Mouse (Mus musculus) hindbrain, embryonic 10.5 days (tissue): Measurements from ENCODE around the gene Plac1. TPM values are rescaled to one million over a fixed set of nuclear protein-coding genes. Genes with fewer than 3 reads are reported as not detected.

ENCODE experiments used
- DNase-seq: peaks from one replicate; pipeline ENCODE4 v3.0.0-alpha.2; 2017; ENCODE audit warnings: low spot score
- H3K27ac ChIP-seq: fragments of 300-500 bp; sonication (generic); 2 replicates; pipeline ENCODE4 v1.5.1; 2016; ENCODE audit warnings: mild to moderate bottlenecking, moderate library complexity
- H3K27me3 ChIP-seq: fragments of 300-500 bp; sonication (generic); 2 replicates; pipeline ENCODE4 v1.6.1; 2016; ENCODE audit warnings: mild to moderate bottlenecking; ENCODE audit not compliant: poor library complexity, insufficient read depth, severe bottlenecking
- H3K36me3 ChIP-seq: fragments of 300-500 bp; sonication (generic); 2 replicates; pipeline ENCODE4 v1.6.1; 2016; ENCODE audit warnings: mild to moderate bottlenecking, moderate library complexity
- H3K4me1 ChIP-seq: fragments of 300-500 bp; sonication (generic); replicated peaks from 2 replicates; pipeline ENCODE4 v1.6.1; 2016; ENCODE audit warnings: mild to moderate bottlenecking
- H3K4me3 ChIP-seq: fragments of 300-500 bp; sonication (generic); 2 replicates; pipeline ENCODE4 v1.5.1; 2016; ENCODE audit warnings: mild to moderate bottlenecking, moderate library complexity
- H3K9me3 ChIP-seq: fragments of 300-500 bp; sonication (generic); 2 replicates; pipeline ENCODE4 v1.6.1; 2016; ENCODE audit warnings: mild to moderate bottlenecking, moderate library complexity
- WGBS: fragments of 180-500 bp; shearing (Covaris S2); methylation state at CpG from one replicate; pipeline ENCODE4 v1.1.7; 2016; 5-methylcytosine and 5-hydroxymethylcytosine counted together
- polyA plus RNA-seq: library from polyadenylated mRNA; unstranded; fragments of >200 nt; fragmentation: Nextera tagmentation; extraction: Ambion mirVana; gene quantifications from 2 replicates; pipeline ENCODE4 v1.2.1, GENCODE M21; 2016

Plac1 gene
- polyA plus RNA-seq, 1 experiment from 2014 or later: 2.3 TPM

- Histone ChIP-seq H3K27me3 (peaks cover 5% of the 10 kb centered on the region; the same call in 1 of the 2 replicates), H3K4me1 (no peaks in the 10 kb centered on the region), H3K27ac (no peak overlapping the region), H3K4me3 (no peak overlapping the region), H3K9me3 (no peaks in the 10 kb centered on the region), H3K36me3 (no peaks in the 10 kb centered on the region)
- 81% methylated on average over 6 of the region's 6 CpGs for WGBS
- no peak for DNase-seq
These were observed 113.3 kb downstream of the Plac1 start for GRCm38 (mm10) chrX:53126492-53127033.

DNA sequence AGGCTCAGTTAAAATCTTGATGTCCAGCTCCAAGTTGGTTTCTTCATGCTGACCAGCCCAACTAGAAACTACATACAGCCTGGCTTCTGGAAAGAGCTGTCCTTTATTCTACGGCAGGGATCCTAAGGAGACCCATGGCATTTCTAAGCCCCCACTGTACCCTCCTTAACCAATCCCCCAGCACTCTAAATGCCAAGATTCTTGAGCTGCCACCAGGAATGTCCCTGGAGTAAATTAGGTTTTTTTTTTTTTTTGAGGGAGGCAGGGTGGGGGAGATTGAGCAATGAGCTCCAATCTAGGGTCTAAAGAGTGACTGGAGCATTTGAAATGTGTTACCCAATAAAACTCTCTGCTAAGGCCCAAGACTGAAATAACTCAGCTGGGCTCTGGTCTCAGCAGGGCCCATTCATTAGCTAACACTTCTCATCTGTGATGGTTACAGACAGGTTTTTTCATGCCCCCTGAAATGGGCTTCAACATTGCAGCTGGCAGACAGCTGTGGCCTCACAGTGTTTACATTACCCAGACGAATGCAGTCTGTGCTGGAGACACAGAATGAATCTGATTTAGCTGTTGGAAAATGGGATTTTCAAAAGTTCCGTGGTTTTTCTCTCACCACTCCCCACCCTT is 114.0 kb downstream of the Plac1 start:
- no peak overlapping the region for H3K27ac ChIP-seq
- no peaks in the 10 kb centered on the region for H3K4me1 ChIP-seq
- 48% methylated on average over 3 of the region's 3 CpGs for WGBS
- H3K4me3 ChIP-seq: no peak overlapping the region
- H3K36me3 ChIP-seq: no peaks in the 10 kb centered on the region
- peak; percentile 18 for DNase-seq
- no peaks in the 10 kb centered on the region for H3K9me3 ChIP-seq
- H3K27me3 ChIP-seq: peaks cover 5% of the 10 kb centered on the region; the same call in 1 of the 2 replicates

DNA sequence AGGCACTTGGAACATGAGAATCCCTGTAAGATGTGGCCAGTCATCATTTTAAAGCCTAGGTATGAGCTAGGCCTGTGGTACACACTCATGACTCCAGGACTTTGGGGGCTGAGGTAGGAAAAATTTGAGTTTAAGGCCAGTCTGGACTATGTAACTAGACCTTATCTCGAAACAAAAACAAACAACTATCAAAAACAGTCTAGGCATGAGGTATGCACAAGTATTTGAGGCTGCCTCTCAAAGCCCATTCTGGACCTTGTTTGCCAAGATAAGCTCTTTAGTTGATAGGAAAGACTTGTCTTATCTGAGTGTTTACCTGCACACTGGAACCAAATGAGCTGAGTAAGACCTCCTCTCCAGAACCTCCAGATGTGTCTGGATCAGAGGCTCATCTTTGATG is 116.3 kb downstream of the Plac1 start:
- Histone ChIP-seq H3K4me3 (no peak overlapping the region), H3K9me3 (no peaks in the 10 kb centered on the region), H3K27me3 (0 out of 2 replicates have a peak, but pooled peaks cover 3% of the 10 kb centered on the region), H3K27ac (no peak overlapping the region), H3K4me1 (no peaks in the 10 kb centered on the region), H3K36me3 (no peaks in the 10 kb centered on the region)
- no peak for DNase-seq
- WGBS: 80% methylated on average over 1 of the region's 1 CpGs

DNA sequence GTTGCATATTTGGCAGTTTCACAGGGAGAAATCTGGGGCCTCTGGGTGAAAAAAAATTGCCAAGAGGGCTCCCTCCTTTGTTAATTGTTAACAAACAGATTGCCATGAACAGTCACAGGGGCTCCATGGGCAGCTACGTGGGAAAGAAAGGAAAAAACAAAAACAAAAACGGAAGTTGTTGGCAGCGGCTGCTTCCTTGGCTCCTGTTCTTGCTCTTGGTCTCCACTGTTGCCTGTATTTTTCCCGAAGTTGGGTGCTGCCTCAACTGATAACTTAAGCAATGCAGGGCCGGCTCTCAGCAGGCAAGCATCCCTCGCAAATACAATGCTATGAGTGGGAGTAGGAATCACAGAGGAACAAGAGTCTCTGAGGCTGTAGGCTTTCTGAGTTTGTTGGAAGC is 121.3 kb downstream of the Plac1 start:
- Histone ChIP-seq H3K4me1 (no peaks in the 10 kb centered on the region), H3K27ac (no peak overlapping the region), H3K9me3 (no peaks in the 10 kb centered on the region), H3K4me3 (no peak overlapping the region), H3K27me3 (0 out of 2 replicates have a peak, but pooled peaks cover 6% of the 10 kb centered on the region), H3K36me3 (no peaks in the 10 kb centered on the region)
- DNase-seq: no peak
- WGBS: 70% methylated on average over 6 of the region's 6 CpGs

DNA sequence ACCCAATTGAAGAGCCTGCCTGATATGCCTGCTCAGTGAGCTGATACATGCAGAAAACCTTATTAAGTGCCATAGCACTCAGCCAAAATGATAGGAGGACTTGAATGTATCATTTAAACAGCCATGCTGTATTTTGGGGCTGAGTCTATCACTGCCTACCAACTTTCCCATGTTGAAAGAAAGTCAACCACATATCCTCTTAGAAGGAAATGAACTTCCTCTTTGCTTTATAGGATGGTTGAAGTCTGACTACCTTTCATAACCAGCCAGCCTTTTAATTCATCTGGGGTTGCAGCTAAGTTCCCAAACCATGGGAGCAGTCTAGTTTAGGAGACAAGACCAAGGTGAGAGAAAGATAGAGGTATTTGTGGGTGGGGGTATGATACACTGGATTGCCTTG is 121.9 kb downstream of the Plac1 start:
- Histone ChIP-seq H3K36me3 (no peaks in the 10 kb centered on the region), H3K4me1 (no peaks in the 10 kb centered on the region), H3K4me3 (no peak overlapping the region), H3K9me3 (no peaks in the 10 kb centered on the region), H3K27me3 (0 out of 2 replicates have a peak, but pooled peaks cover 6% of the 10 kb centered on the region), H3K27ac (no peak overlapping the region)
- no peak for DNase-seq

DNA sequence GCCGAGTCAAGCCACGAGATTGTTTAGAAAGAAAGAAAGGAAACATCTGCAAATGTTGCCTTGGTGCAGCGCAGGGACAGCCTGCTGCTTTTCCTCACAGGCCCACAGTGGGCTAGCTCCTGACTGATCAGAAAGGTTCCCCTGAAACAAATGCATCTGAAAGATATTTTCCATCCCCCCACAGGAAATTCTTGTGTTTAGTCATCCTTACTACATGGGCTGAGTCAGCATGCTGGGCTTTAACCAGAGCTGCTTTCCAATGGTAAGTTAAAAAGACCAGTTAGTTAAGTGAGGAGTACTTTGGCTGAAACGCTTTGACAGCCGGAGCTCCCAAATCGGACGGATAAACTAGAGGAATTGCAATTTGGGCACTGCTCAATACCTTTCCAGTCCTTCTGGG is 124.9 kb downstream of the Plac1 start:
- 74% methylated on average over 7 of the region's 7 CpGs for WGBS
- Histone ChIP-seq H3K4me3 (no peak overlapping the region), H3K9me3 (no peaks in the 10 kb centered on the region)

GRCm38 (mm10) chrX:53110142-53110541 is 129.8 kb downstream of the Plac1 start:
- 0 out of 2 replicates have a peak, but pooled peaks cover 3% of the 10 kb centered on the region for H3K27me3 ChIP-seq
- no peaks in the 10 kb centered on the region for H3K36me3 ChIP-seq
- no peak overlapping the region for H3K4me3 ChIP-seq
- H3K9me3 ChIP-seq: no peaks in the 10 kb centered on the region
- H3K4me1 ChIP-seq: no peaks in the 10 kb centered on the region
- DNase-seq: no peak
- 87% methylated on average over 4 of the region's 4 CpGs for WGBS
- H3K27ac ChIP-seq: no peak overlapping the region

More for the DNA sequence above, 124.9 kb downstream of the Plac1 start:
- Histone ChIP-seq H3K4me1 (no peaks in the 10 kb centered on the region), H3K27ac (no peak overlapping the region), H3K36me3 (no peaks in the 10 kb centered on the region), H3K27me3 (0 out of 2 replicates have a peak, but pooled peaks cover 6% of the 10 kb centered on the region)
- no peak for DNase-seq

DNA sequence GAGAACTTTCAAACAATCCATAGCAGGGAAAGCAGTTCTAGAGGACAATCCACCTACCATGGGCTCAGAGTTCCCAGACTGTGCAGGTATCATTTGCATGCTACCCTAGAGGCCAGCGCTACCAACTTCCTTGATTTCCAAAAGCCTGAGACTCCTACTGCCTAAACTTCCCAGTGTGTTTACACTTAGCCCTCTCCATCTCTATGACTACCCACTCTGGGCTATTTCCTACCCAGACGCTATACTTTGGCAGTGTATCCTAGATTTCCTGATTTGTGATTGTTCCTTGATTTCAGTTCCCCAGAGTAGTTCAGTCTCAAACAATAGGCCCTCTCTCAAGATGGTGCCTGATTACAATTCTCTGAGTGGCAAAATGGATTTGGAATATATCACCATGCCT is 132.8 kb downstream of the Plac1 start:
- Histone ChIP-seq H3K4me3 (no peak overlapping the region), H3K36me3 (no peaks in the 10 kb centered on the region), H3K27ac (no peak overlapping the region), H3K9me3 (no peaks in the 10 kb centered on the region), H3K27me3 (no peaks in the 10 kb centered on the region), H3K4me1 (no peaks in the 10 kb centered on the region)
- no peak for DNase-seq
- WGBS: 92% methylated on average over 2 of the region's 2 CpGs

GRCm38 (mm10) chrX:53101165-53101564 is 138.7 kb downstream of the Plac1 start:
- no peaks in the 10 kb centered on the region for H3K27me3 ChIP-seq
- 75% methylated on average over 2 of the region's 2 CpGs for WGBS
- no peak for DNase-seq
- no peaks in the 10 kb centered on the region for H3K4me1 ChIP-seq
- no peak overlapping the region for H3K4me3 ChIP-seq
- H3K27ac ChIP-seq: no peak overlapping the region
- no peaks in the 10 kb centered on the region for H3K36me3 ChIP-seq
- H3K9me3 ChIP-seq: no peaks in the 10 kb centered on the region

- 69% methylated on average over 7 of the region's 7 CpGs for WGBS
These were observed 140.0 kb downstream of the Plac1 start for GRCm38 (mm10) chrX:53099951-53100350.

DNA sequence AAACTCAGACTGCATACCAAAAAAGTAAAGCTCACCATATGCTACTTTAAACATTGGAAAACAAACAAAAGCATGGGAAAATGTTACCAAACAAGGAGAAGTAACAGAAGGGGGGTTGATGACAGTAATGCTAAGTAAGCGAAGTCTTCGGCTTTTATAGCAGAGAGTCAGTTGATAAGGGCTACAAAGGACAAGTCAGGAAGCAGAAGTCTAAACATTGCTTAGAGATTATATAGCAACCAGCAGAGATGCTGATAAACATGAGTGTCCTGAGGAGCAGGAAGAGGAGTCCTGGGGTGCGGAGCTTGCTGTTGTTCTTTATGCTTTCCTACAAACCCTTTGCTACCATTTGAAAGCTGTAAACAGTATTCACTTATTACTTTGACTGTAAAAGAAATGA is 140.6 kb downstream of the Plac1 start:
- no peaks in the 10 kb centered on the region for H3K9me3 ChIP-seq
- H3K27me3 ChIP-seq: no peaks in the 10 kb centered on the region
- no peak overlapping the region for H3K27ac ChIP-seq
- DNase-seq: no peak
- no peaks in the 10 kb centered on the region for H3K36me3 ChIP-seq
- H3K4me1 ChIP-seq: no peaks in the 10 kb centered on the region
- WGBS: 83% methylated on average over 3 of the region's 3 CpGs
- no peak overlapping the region for H3K4me3 ChIP-seq

More at GRCm38 (mm10) chrX:53099951-53100350, 140.0 kb downstream of the Plac1 start:
- no peak overlapping the region for H3K27ac ChIP-seq
- H3K4me1 ChIP-seq: no peaks in the 10 kb centered on the region
- no peak overlapping the region for H3K4me3 ChIP-seq
- H3K9me3 ChIP-seq: no peaks in the 10 kb centered on the region
- no peaks in the 10 kb centered on the region for H3K27me3 ChIP-seq
- no peak for DNase-seq
- no peaks in the 10 kb centered on the region for H3K36me3 ChIP-seq

DNA sequence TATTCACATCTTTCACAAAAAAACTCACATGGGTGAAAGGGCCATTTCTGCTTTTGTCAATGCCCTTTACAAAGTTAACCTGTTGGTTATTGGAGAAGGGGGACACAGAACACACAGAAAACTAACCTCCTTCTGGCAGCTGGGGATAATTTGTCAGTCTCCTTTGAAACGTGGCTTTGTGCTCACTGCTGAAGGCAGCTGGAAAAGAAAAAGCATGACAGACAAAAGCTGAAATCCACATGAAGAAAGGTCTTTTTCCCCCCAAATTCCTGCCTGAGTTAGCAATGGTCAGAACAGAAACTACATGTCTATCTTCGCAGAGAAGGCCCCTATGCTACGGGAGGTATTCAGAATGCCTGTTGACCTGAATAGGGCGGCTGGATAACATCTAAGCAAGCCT is 141.6 kb downstream of the Plac1 start:
- H3K4me3 ChIP-seq: no peak overlapping the region
- H3K36me3 ChIP-seq: no peaks in the 10 kb centered on the region
- WGBS: 54% methylated on average over 4 of the region's 4 CpGs
- no peaks in the 10 kb centered on the region for H3K4me1 ChIP-seq
- H3K9me3 ChIP-seq: no peaks in the 10 kb centered on the region
- no peak for DNase-seq
- no peak overlapping the region for H3K27ac ChIP-seq
- no peaks in the 10 kb centered on the region for H3K27me3 ChIP-seq

DNA sequence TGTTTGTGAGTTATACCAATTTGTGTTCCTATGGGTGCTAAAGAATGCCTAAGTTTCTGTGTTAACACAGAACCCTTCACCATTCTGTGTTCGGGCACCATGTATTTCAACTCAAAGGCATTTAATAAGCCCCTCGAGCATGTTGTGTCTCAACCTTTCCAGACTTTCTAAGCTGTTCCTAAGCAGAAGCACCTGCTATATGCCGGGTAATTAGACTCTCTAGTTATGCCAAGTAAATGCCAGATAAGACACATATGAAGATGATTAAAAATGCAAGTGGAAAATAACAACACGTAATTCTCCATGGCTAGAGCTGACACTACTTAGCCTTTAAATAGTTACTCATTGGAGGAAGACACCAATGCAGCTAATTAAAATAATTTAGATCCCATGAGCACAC is 142.1 kb downstream of the Plac1 start:
- Histone ChIP-seq H3K4me1 (no peaks in the 10 kb centered on the region), H3K27ac (no peak overlapping the region), H3K27me3 (no peaks in the 10 kb centered on the region), H3K36me3 (no peaks in the 10 kb centered on the region), H3K4me3 (no peak overlapping the region), H3K9me3 (no peaks in the 10 kb centered on the region)
- WGBS: 78% methylated on average over 4 of the region's 4 CpGs
- no peak for DNase-seq
